Mouse (Mus musculus): ENCODE measurements around the gene Asb3.

Gene Asb3

GRCm38 (mm10) chr11:30885171-30885871 lies at the start of gene Asb3, which contains the start of gene Gpr75:
TSS of gene Asb3 (plus strand) at chr11:30885416.
TSS of gene Gpr75 (plus strand) at chr11:30885358.
- DNase-seq: peak; percentile 93

DNA sequence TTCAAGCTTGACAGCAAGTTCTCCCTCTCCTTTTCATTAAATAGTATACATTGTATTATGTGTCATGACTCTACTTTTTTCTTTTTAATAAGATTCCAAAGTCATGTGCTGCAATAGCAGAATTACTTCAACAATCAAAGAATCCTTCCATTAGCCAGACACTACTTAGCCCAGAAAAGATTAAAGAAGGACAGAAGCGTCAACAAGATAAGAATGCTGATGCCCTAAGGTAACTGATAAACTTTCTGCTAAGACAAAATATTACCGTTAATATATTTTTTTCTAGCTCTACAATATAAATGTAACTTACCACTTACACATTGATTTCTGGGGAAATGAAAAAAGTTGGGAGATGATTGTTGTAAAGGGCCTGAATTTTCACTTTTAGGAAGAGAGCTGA lies 46.4 kb upstream of the Asb3 start:
- DNase-seq: no peak

GRCm38 (mm10) chr11:30844355-30844754 lies 40.9 kb upstream of the Asb3 start:
- no peak for DNase-seq

GRCm38 (mm10) chr11:30872425-30872824 lies 12.8 kb upstream of the Asb3 start:
- no peak for DNase-seq

- DNase-seq: peak; percentile 55
Observed at GRCm38 (mm10) chr11:30888153-30888552, 2.9 kb downstream of the Asb3 start.

GRCm38 (mm10) chr11:30896201-30896600 lies 11.0 kb downstream of the Asb3 start:
- peak; percentile 57 for DNase-seq

DNA sequence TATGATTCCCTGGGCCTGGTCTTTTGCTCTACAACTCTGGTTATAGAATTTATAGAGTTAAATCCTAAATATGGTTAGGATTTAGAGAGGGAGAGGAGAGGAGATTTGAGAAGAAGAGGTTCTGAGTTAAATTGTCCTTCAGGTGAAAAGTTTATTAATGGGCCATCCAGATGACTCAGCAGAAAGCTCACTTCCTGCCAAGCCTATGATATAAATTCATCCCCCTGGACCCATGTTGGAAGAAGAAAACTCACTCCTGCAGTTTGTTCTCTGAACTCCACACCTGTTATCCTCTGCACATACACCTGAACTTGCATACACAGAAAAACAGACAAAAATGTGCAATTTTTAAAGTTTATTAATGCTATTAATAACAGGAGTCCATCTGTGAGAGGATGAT lies 14.1 kb downstream of the Asb3 start:
- peak; percentile 21 for DNase-seq

GRCm38 (mm10) chr11:30912311-30912710 lies 27.1 kb downstream of the Asb3 start:
- no peak for DNase-seq

- DNase-seq: peak; percentile 28
Observed at GRCm38 (mm10) chr11:30920641-30921040, 35.4 kb downstream of the Asb3 start.

DNA sequence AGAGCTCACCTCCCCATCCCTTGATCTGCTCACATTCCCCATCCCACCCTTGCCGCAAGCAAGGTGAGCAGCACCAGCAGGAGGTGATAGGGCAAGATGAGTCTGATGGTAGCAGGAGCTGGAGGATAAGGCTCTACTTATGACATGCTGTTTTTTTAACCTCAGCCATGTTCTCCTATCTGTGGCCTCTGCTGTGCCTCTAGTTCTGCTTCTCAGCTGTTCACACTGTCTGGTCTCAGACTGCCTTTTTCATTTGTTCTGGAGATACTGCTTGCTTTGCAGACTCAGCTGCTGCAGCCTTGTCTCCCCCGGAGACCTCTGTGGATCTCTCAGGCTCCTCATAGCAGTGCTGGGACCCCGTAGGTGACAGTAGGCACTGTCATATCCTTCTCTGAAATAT lies 38.1 kb downstream of the Asb3 start:
- DNase-seq: no peak

DNA sequence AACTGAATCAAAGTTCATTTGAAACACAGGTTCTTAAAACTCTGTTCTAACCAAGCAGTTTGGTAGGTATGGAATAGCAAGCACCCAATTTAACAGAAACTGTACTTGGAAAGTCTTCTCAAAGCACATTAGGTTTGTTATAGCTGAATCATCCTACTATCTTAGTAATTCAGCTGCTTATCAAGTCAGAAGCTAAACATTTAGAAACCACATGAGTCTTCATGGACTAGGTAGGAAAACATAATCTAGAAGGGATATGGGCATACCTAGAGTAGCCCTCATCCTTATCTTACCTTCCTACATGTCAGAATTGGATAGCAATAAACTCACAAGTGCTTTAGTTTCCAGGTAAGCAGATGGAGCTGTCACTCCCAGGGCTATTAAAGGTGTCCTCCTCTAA lies 42.9 kb downstream of the Asb3 start:
- no peak for DNase-seq

- DNase-seq: no peak
Observed at GRCm38 (mm10) chr11:30928498-30928897, 43.3 kb downstream of the Asb3 start.

DNA sequence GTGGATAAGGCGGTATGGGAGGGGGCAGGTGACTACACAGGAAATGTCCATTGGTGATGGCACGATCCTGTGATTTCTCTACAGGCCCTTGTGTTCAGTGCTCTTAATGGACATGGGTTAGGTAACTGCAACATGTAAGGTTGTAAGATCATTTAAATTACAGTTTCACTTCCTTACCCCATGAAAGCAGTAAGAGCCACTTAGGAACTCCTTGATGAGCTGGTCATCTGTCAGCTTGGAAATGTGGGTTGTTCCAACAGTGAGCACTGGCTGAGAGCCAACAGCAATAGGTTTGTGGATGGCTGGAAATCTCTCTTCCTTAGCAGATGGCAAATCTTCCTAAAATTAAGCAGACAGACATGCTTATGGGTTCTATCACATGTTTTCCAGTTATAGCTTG lies 58.3 kb downstream of the Asb3 start:
- DNase-seq: no peak

GRCm38 (mm10) chr11:30952829-30953228 lies 67.6 kb downstream of the Asb3 start:
- no peak for DNase-seq

GRCm38 (mm10) chr11:30953469-30954154 lies 68.4 kb downstream of the Asb3 start:
- DNase-seq: peak; percentile 95

GRCm38 (mm10) chr11:30954279-30954725 lies 69.1 kb downstream of the Asb3 start, which contains the start of gene Erlec1:
TSS of gene Erlec1 (minus strand) at chr11:30954335.
- peak; percentile 99 for DNase-seq

- DNase-seq: no peak
Observed at GRCm38 (mm10) chr11:30985237-30985636, 100.0 kb downstream of the Asb3 start.

DNA sequence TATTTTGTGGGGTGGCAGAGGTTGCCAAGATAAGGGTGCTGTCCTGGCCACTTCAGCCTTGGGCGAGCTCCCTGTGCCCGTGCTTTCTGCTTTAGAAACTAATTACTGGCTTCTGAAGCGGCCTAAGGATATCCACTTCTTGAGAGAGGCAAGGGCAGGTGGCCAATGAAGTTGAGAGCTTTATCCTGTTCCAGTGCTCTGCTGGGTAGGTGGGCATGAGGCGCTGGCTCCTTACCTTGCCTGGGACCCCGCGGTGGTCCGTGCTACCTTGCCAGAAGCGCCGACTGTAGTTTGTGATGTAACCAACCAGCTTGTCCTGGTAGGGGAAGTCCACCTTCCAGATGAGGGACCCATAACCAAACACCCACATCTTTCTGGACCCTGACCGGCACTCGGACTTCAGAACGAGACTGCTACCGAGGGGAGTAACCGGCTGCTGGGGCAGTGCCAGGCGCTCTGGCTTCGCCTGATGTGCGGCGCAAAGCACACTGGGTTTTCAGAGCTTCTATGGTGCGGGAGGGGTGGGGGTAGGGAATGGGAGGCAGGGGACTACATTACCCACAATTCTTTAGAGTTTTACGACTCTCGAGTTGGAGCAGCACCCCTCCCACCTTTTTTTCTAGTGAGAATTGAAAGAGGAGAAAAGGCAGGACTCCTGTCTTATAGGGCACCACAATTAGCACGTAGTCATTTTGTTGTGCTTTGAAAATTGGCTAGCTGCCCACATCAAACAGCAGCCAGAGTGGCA lies 100.8 kb downstream of the Asb3 start, which contains the start of gene Chac2:
Gene Chac2 (minus strand): TSS at position 474 of the 748 bp plus-strand sequence.
- peak; percentile 99 for DNase-seq

DNA sequence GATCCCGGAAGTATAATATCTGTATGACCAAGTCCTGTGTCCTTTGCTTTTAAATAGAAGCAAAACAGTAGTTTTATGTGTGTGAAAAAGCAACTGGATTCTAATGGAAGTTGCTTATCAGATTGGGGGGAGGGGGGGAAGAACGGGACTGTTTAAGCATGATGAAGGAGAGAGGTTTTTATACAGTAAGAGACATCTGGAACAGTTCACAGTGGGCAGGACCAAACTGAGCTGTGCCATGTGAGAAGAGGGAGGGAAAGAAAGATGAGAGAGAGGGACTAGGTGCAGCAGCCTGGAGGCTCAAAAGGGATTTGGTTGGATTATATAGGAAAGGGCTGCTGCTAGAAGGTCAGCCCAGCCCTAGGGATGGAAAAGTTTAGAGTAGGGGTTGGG lies 101.4 kb downstream of the Asb3 start:
- no peak for DNase-seq

- no peak for DNase-seq
Observed at GRCm38 (mm10) chr11:30996670-30997069, 111.5 kb downstream of the Asb3 start.

- DNase-seq: no peak
Observed at GRCm38 (mm10) chr11:30998199-30998598, 113.0 kb downstream of the Asb3 start.

GRCm38 (mm10) chr11:30998704-30999103 lies 113.5 kb downstream of the Asb3 start:
- DNase-seq: no peak

GRCm38 (mm10) chr11:31000028-31000427 lies 114.8 kb downstream of the Asb3 start:
- DNase-seq: no peak
